Mouse (Mus musculus): ENCODE data around the gene Tspoap1.

GRCm38 (mm10) chr11:87779392-87779791, 19.1 kb downstream of the Tspoap1 start:
- TF ChIP-seq POLR2AphosphoS2 (IDR thresholded peaks at IDR 0.05; ENCODE audit: insufficient read length, low read depth) (no peak), REST (IDR thresholded peaks at IDR 0.05; ENCODE audit: insufficient read depth, insufficient read length) (no peak), USF1 (IDR thresholded peaks at IDR 0.05; ENCODE audit: low read depth) (no peak), POLR2A (IDR thresholded peaks at IDR 0.05; ENCODE audit: insufficient read length, low read depth) (no peak), MAX (IDR thresholded peaks at IDR 0.05; ENCODE audit: low read depth) (no peak)
